In genomic region chr4:132743992-132744911, GRCm38 (mm10) we compare ENCODE assay signal across 8 mouse cellular contexts. TPM values are rescaled to one million over a fixed set of nuclear protein-coding genes. Genes with fewer than 3 reads are reported as not detected.
A peak's percentile ranks its signal among the peaks of the same experiment; 100 is the strongest.
DNase-seq lines count a peak whose midpoint lies in the region; ATAC-seq and TF ChIP-seq lines count a peak whose summit lies in the region.

No protein-coding gene starts in this region.

- peak; percentile 21; the same call in 1 of the 2 replicates for ATAC-seq in hindbrain, embryonic 13.5 days (ENCODE audit: low FRiP score)
- no peak for ATAC-seq in hindbrain, embryonic 12.5 days (ENCODE audit: low FRiP score)
- ATAC-seq in midbrain, postnatal 0 days (ENCODE audit: low FRiP score), result peak; percentile 84
- no peak for ATAC-seq in kidney, embryonic 16.5 days (ENCODE audit: low FRiP score, low TSS enrichment)

- no peak overlapping the region for H3K4me2 ChIP-seq in hindbrain, embryonic 13.5 days
- H3K4me2 ChIP-seq in hindbrain, embryonic 12.5 days (replicated peaks), result no peak overlapping the region
- no peak overlapping the region for H3K4me2 ChIP-seq in midbrain, postnatal 0 days (ENCODE audit: low read depth, low read length, poor library complexity, severe bottlenecking)
- H3K4me2 ChIP-seq in kidney, embryonic 16.5 days (replicated peaks; ENCODE audit: low read depth, low read length), result no peak overlapping the region

- TF ChIP-seq POLR2A in lung, adult 2 months (IDR thresholded peaks at IDR 0.05; ENCODE audit: borderline replicate concordance, extremely low read depth, low read depth, low read length), result no peak

- H3K9ac ChIP-seq in hindbrain, embryonic 13.5 days, result no peak overlapping the region; the same call in 1 of the 2 replicates
- no peak overlapping the region for H3K9ac ChIP-seq in hindbrain, embryonic 12.5 days
- no peak overlapping the region for H3K9ac ChIP-seq in midbrain, postnatal 0 days (replicated peaks; ENCODE audit: low read length, poor library complexity, severe bottlenecking)
- no peak overlapping the region for H3K9ac ChIP-seq in kidney, embryonic 16.5 days (replicated peaks; ENCODE audit: low read length)

- H3K27ac ChIP-seq in hindbrain, embryonic 13.5 days, result peak overlapping the region; percentile 65
- H3K27ac ChIP-seq in hindbrain, embryonic 12.5 days, result no peak overlapping the region
- peak overlapping the region; percentile 80 for H3K27ac ChIP-seq in midbrain, postnatal 0 days (ENCODE audit: low read depth, low read length)
- H3K27ac ChIP-seq in kidney, embryonic 16.5 days (ENCODE audit: low read length), result no peak overlapping the region

- peak; percentile 37 for DNase-seq in brain, embryonic 18.5 days (ENCODE audit: low read depth, low spot score)
- DNase-seq in layer of hippocampus, adult 18-20 months (ENCODE audit: low spot score in 2 of 2), result peak; percentile 67 to 83
- peak; percentile 81 for DNase-seq in midbrain, postnatal 0 days (ENCODE audit: low spot score)
- DNase-seq in lung, adult 2 months, result no peak
- DNase-seq in adrenal gland, postnatal 4 days (ENCODE audit: low spot score in 2 of 2), result no peak

- no peaks in the 10 kb centered on the region for H3K27me3 ChIP-seq in hindbrain, embryonic 13.5 days
- H3K27me3 ChIP-seq in hindbrain, embryonic 12.5 days, result no peaks in the 10 kb centered on the region
- H3K27me3 ChIP-seq in midbrain, postnatal 0 days (ENCODE audit: insufficient read depth, low read length), result no peaks in the 10 kb centered on the region
- no peaks in the 10 kb centered on the region for H3K27me3 ChIP-seq in kidney, embryonic 16.5 days (ENCODE audit: insufficient read depth, low read length)

- no peaks in the 10 kb centered on the region for H3K36me3 ChIP-seq in hindbrain, embryonic 13.5 days
- no peaks in the 10 kb centered on the region for H3K36me3 ChIP-seq in hindbrain, embryonic 12.5 days
- no peaks in the 10 kb centered on the region for H3K36me3 ChIP-seq in midbrain, postnatal 0 days (ENCODE audit: insufficient read depth, low read length)
- no peaks in the 10 kb centered on the region for H3K36me3 ChIP-seq in kidney, embryonic 16.5 days (ENCODE audit: insufficient read depth, low read length)

- no peaks in the 10 kb centered on the region for H3K9me3 ChIP-seq in hindbrain, embryonic 13.5 days
- no peaks in the 10 kb centered on the region for H3K9me3 ChIP-seq in hindbrain, embryonic 12.5 days (replicated peaks)
- H3K9me3 ChIP-seq in midbrain, postnatal 0 days (ENCODE audit: low read length), result no peaks in the 10 kb centered on the region
- no peaks in the 10 kb centered on the region for H3K9me3 ChIP-seq in kidney, embryonic 16.5 days (ENCODE audit: low read length)

- peak; percentile 31; the same call in 1 of the 2 replicates for TF ChIP-seq CTCF in midbrain, postnatal 0 days (IDR thresholded peaks at IDR 0.05)
- TF ChIP-seq CTCF in lung, adult 2 months (IDR thresholded peaks at IDR 0.05; ENCODE audit: insufficient read depth, low read length), result no peak

- WGBS in hindbrain, embryonic 13.5 days, result 66% methylated on average over 11 of the region's 11 CpGs
- WGBS in hindbrain, embryonic 12.5 days, result 76% methylated on average over 11 of the region's 11 CpGs
- 51% methylated on average over 11 of the region's 11 CpGs for WGBS in midbrain, postnatal 0 days
- 62% methylated on average over 11 of the region's 11 CpGs for WGBS in lung, adult 2 months
- 68% methylated on average over 11 of the region's 11 CpGs for WGBS in kidney, embryonic 16.5 days

- peaks cover 14% of the 10 kb centered on the region for H3K4me1 ChIP-seq in hindbrain, embryonic 13.5 days (replicated peaks)
- H3K4me1 ChIP-seq in hindbrain, embryonic 12.5 days, result no peaks in the 10 kb centered on the region
- H3K4me1 ChIP-seq in midbrain, postnatal 0 days (ENCODE audit: insufficient read depth, low read length), result peaks cover 11% of the 10 kb centered on the region; the same call in 1 of the 2 replicates
- H3K4me1 ChIP-seq in lung, adult 2 months (ENCODE audit: control insufficient read depth, insufficient read depth, low read length), result peaks cover 3% of the 10 kb centered on the region; the same call in 1 of the 2 replicates
- no peaks in the 10 kb centered on the region for H3K4me1 ChIP-seq in kidney, embryonic 16.5 days (ENCODE audit: insufficient read depth, low read length)

- no peak overlapping the region for H3K4me3 ChIP-seq in hindbrain, embryonic 13.5 days
- no peak overlapping the region for H3K4me3 ChIP-seq in hindbrain, embryonic 12.5 days
- H3K4me3 ChIP-seq in midbrain, postnatal 0 days (ENCODE audit: low read depth, low read length), result no peak overlapping the region
- no peak overlapping the region for H3K4me3 ChIP-seq in lung, adult 2 months (replicated peaks; ENCODE audit: extremely low read depth, low read depth, low read length)
- H3K4me3 ChIP-seq in kidney, embryonic 16.5 days (ENCODE audit: low read length), result no peak overlapping the region

RNA-seq across cellular contexts. Expression of gene Xkr8, which starts 11.9 kb away (rescaled TPM):
- 5.0 and 6.1 TPM in 2 replicates for polyA plus RNA-seq in hindbrain, embryonic 13.5 days (2015; fragmentation: Nextera tagmentation; extraction: Ambion mirVana)
- polyA plus RNA-seq in hindbrain, embryonic 12.5 days (2016; fragmentation: Nextera tagmentation; extraction: Ambion mirVana), result 4.6 and 5.8 TPM in 2 replicates
- total RNA-seq in layer of hippocampus, adult 18-20 months (2021), result 1 to 10 TPM; 4.0 to 5.2 TPM
- 6.2 and 7.1 TPM in 2 replicates for total RNA-seq in midbrain, postnatal 0 days (2014; rRNA removed)
- polyA plus RNA-seq in midbrain, postnatal 0 days (2015; fragmentation: Nextera tagmentation; extraction: Ambion mirVana), result 6.4 and 6.9 TPM in 2 replicates
- polyA plus RNA-seq in lung, adult 2 months (2012; rRNA removed), result 8.7 and 10.4 TPM in 2 replicates
- 4.7 and 7.3 TPM in 2 replicates for polyA plus RNA-seq in kidney, embryonic 16.5 days (2015; fragmentation: Nextera tagmentation; extraction: Ambion mirVana)
- total RNA-seq in adrenal gland, postnatal 4 days (2021), result 1 to 10 TPM; 5.4 to 7.3 TPM

RNA-seq across cellular contexts. Expression of gene Smpdl3b, which starts 12.8 kb away (rescaled TPM):
- 0.71 and 0.82 TPM in 2 replicates for polyA plus RNA-seq in hindbrain, embryonic 13.5 days (2015; fragmentation: Nextera tagmentation; extraction: Ambion mirVana)
- 1.3 and 1.7 TPM in 2 replicates for polyA plus RNA-seq in hindbrain, embryonic 12.5 days (2016; fragmentation: Nextera tagmentation; extraction: Ambion mirVana)
- 1 to 10 TPM; 3.6 to 4.8 TPM for total RNA-seq in layer of hippocampus, adult 18-20 months (2021)
- total RNA-seq in midbrain, postnatal 0 days (2014; rRNA removed), result 0.47 and 1.3 TPM in 2 replicates
- 1.1 and 1.2 TPM in 2 replicates for polyA plus RNA-seq in midbrain, postnatal 0 days (2015; fragmentation: Nextera tagmentation; extraction: Ambion mirVana)
- polyA plus RNA-seq in lung, adult 2 months (2012; rRNA removed), result 4.7 and 6.6 TPM in 2 replicates
- polyA plus RNA-seq in kidney, embryonic 16.5 days (2015; fragmentation: Nextera tagmentation; extraction: Ambion mirVana), result 9.3 and 11.6 TPM in 2 replicates
- total RNA-seq in adrenal gland, postnatal 4 days (2021), result 1 to 10 TPM; 2.2 to 3.0 TPM

RNA-seq across cellular contexts. Expression of gene Rpa2, which starts 23.9 kb away (rescaled TPM):
- 41.2 and 41.8 TPM in 2 replicates for polyA plus RNA-seq in hindbrain, embryonic 13.5 days (2015; fragmentation: Nextera tagmentation; extraction: Ambion mirVana)
- 74.5 and 83.1 TPM in 2 replicates for polyA plus RNA-seq in hindbrain, embryonic 12.5 days (2016; fragmentation: Nextera tagmentation; extraction: Ambion mirVana)
- 10 to 100 TPM; 14.4 to 16.4 TPM for total RNA-seq in layer of hippocampus, adult 18-20 months (2021)
- 17.1 and 18.9 TPM in 2 replicates for total RNA-seq in midbrain, postnatal 0 days (2014; rRNA removed)
- 28.4 and 29.8 TPM in 2 replicates for polyA plus RNA-seq in midbrain, postnatal 0 days (2015; fragmentation: Nextera tagmentation; extraction: Ambion mirVana)
- polyA plus RNA-seq in lung, adult 2 months (2012; rRNA removed), result 9.7 and 9.9 TPM in 2 replicates
- 108 and 109 TPM in 2 replicates for polyA plus RNA-seq in kidney, embryonic 16.5 days (2015; fragmentation: Nextera tagmentation; extraction: Ambion mirVana)
- total RNA-seq in adrenal gland, postnatal 4 days (2021), result 10 to 100 TPM; 31.9 to 38.5 TPM

RNA-seq across cellular contexts. Expression of gene Themis2, which starts 51.9 kb away (rescaled TPM):
- 0.70 and 0.77 TPM in 2 replicates for polyA plus RNA-seq in hindbrain, embryonic 13.5 days (2015; fragmentation: Nextera tagmentation; extraction: Ambion mirVana)
- polyA plus RNA-seq in hindbrain, embryonic 12.5 days (2016; fragmentation: Nextera tagmentation; extraction: Ambion mirVana), result 0.63 and 1.0 TPM in 2 replicates
- total RNA-seq in layer of hippocampus, adult 18-20 months (2021), result 1 to 10 TPM in 1 of 2 experiments, under 1 TPM in 1; 0.43 to 1.1 TPM
- total RNA-seq in midbrain, postnatal 0 days (2014; rRNA removed), result 0.28 and 0.49 TPM in 2 replicates
- polyA plus RNA-seq in midbrain, postnatal 0 days (2015; fragmentation: Nextera tagmentation; extraction: Ambion mirVana), result 0.49 and 0.75 TPM in 2 replicates
- polyA plus RNA-seq in lung, adult 2 months (2012; rRNA removed), result 13.6 and 16.5 TPM in 2 replicates
- polyA plus RNA-seq in kidney, embryonic 16.5 days (2015; fragmentation: Nextera tagmentation; extraction: Ambion mirVana), result 0.92 and 1.1 TPM in 2 replicates
- 1 to 10 TPM; 2.6 to 2.8 TPM for total RNA-seq in adrenal gland, postnatal 4 days (2021)

Comparison
In these comparisons a context has a peak if more than half of its experiments do, and no peak if none do; other contexts are left out.
1. ATAC-seq: peak in hindbrain, embryonic 13.5 days (single experiment) and midbrain, postnatal 0 days (single experiment); none in hindbrain, embryonic 12.5 days (single experiment) and kidney, embryonic 16.5 days (single experiment).
2. H3K27ac ChIP-seq: peak in hindbrain, embryonic 13.5 days (single experiment) and midbrain, postnatal 0 days (single experiment); none in hindbrain, embryonic 12.5 days (single experiment) and kidney, embryonic 16.5 days (single experiment).
3. DNase-seq: peak in brain, embryonic 18.5 days (single experiment), layer of hippocampus, adult 18-20 months (2 of 2) and midbrain, postnatal 0 days (single experiment); none in lung, adult 2 months (single experiment) and adrenal gland, postnatal 4 days (0 of 2).